9 mouse cellular contexts compared by ENCODE assay signal in the genomic region with DNA sequence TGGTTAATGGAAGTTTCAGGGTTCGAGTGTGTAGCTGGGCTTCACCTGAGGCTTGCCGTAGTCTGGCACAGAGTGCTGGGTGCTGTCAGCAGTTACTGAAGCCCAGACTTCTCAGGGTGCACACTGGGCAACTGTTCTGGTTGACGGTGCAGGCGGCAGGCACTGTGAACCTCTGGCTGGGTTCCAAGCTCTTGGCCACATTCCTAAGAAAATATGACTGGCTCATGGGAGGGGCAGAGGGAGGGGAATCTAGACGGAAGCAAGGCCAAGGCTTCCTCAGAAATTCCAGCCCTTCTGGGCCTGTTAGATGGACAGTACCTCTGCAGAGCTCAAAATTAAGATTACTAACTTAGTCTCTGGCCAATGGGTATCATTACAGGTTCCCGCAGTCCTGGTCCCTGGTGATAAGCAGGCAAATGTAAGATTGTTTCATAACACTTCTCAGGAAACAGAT. TPM values are rescaled to one million over a fixed set of nuclear protein-coding genes. Genes with fewer than 3 reads are reported as not detected.
DNase-seq lines count a peak whose midpoint lies in the region; ATAC-seq and TF ChIP-seq lines count a peak whose summit lies in the region.
"Had no signal": no experiment of that assay in that cellular context is flagged by ENCODE, and none has a peak within 500 bp of the region (broad histone marks: within the 10 kb centered on the region; RNA-seq: fewer than 3 reads in every experiment).

No protein-coding gene starts in this region.

- H3K9me3 ChIP-seq in heart, embryonic 11.5 days (replicated peaks; ENCODE audit: control insufficient read depth, low read length), result no peaks in the 10 kb centered on the region
- H3K9me3 ChIP-seq in kidney, embryonic 16.5 days (ENCODE audit: low read length), result no peaks in the 10 kb centered on the region
- H3K9me3 ChIP-seq: hindbrain, embryonic 15.5 days had no signal

- peak; percentile 59 for ATAC-seq in Patski
- peak; percentile 55 for ATAC-seq in heart, embryonic 11.5 days (replicated peaks; ENCODE audit: insufficient number of reproducible peaks, low FRiP score, low TSS enrichment)
- ATAC-seq in kidney, embryonic 16.5 days (ENCODE audit: low FRiP score, low TSS enrichment), result peak; percentile 89

- H3K27ac ChIP-seq in heart, embryonic 11.5 days (ENCODE audit: low read depth, low read length), result peak overlapping the region; percentile 73
- peak overlapping the region; percentile 56; the same call in 1 of the 2 replicates for H3K27ac ChIP-seq in kidney, embryonic 16.5 days (ENCODE audit: low read length)
- H3K27ac ChIP-seq: hindbrain, embryonic 15.5 days had no signal

- H3K4me2 ChIP-seq in heart, embryonic 11.5 days, result peak overlapping the region; percentile 39
- H3K4me2 ChIP-seq in kidney, embryonic 16.5 days (replicated peaks; ENCODE audit: low read depth, low read length), result no peak overlapping the region
- H3K4me2 ChIP-seq: hindbrain, embryonic 15.5 days had no signal

- no peaks in the 10 kb centered on the region for H3K36me3 ChIP-seq in heart, embryonic 11.5 days (ENCODE audit: control insufficient read depth, insufficient read depth, low read length)
- H3K36me3 ChIP-seq in kidney, embryonic 16.5 days (ENCODE audit: insufficient read depth, low read length), result no peaks in the 10 kb centered on the region
- H3K36me3 ChIP-seq: hindbrain, embryonic 15.5 days had no signal

- 28% methylated on average over 6 of the region's 6 CpGs for WGBS in heart, embryonic 11.5 days (ENCODE audit: insufficient replicate concordance)
- WGBS in kidney, embryonic 16.5 days, result 30% methylated on average over 6 of the region's 6 CpGs

- peaks cover 50% of the 10 kb centered on the region for H3K4me1 ChIP-seq in heart, embryonic 11.5 days (ENCODE audit: control insufficient read depth, insufficient read depth, low read length)
- peaks cover 30% of the 10 kb centered on the region for H3K4me1 ChIP-seq in kidney, embryonic 16.5 days (ENCODE audit: insufficient read depth, low read length)

- POLR2A ChIA-PET in Patski (lab: Charles Lee), result interaction anchor here (1.2 kb wide), 1 partner anchor 8 kb away, joined by 4 read pairs; no protein-coding TSS in a partner anchor

- 0 out of 2 replicates have a peak overlapping the region, but pooled peaks have one; percentile 28 for H3K9ac ChIP-seq in heart, embryonic 11.5 days (ENCODE audit: low read depth, low read length)
- no peak overlapping the region for H3K9ac ChIP-seq in kidney, embryonic 16.5 days (replicated peaks; ENCODE audit: low read length)
- H3K9ac ChIP-seq: hindbrain, embryonic 15.5 days had no signal

- H3K27me3 ChIP-seq in Patski, result no peaks in the 10 kb centered on the region
- H3K27me3 ChIP-seq in heart, embryonic 11.5 days (ENCODE audit: control insufficient read depth, insufficient read depth, low read length), result no peaks in the 10 kb centered on the region
- H3K27me3 ChIP-seq in kidney, embryonic 16.5 days (ENCODE audit: insufficient read depth, low read length), result no peaks in the 10 kb centered on the region
- H3K27me3 ChIP-seq: hindbrain, embryonic 15.5 days had no signal

- no peak for TF ChIP-seq CTCF in Patski (IDR thresholded peaks at IDR 0.05)

- peak; percentile 43 for DNase-seq in embryo, embryonic 11 days
- DNase-seq in embryo, embryonic 9.5 days (ENCODE audit: extremely low spot score), result no peak
- DNase-seq in Patski (ENCODE audit: low read depth, low spot score), result peak; percentile 94
- peak; percentile 77 to 83 for DNase-seq in cerebellum, postnatal 36 days
- DNase-seq in lung, postnatal 25 days (ENCODE audit: low spot score), result peak; percentile 93
- peak; percentile 67 for DNase-seq in yolk sac, embryonic 10.5 days (ENCODE audit: low spot score)

- CTCF ChIA-PET in Patski (lab: Charles Lee), result interaction anchor here (1.3 to 1.9 kb wide), 2 partner anchors 8 to 14 kb away, joined by 5 to 6 read pairs; a partner anchor contains a TSS

- in situ Hi-C loops in Patski (cut with MboI; ENCODE audit: low pct_unique_long_range_greater_than_20kb), result no loop called here

- no peak overlapping the region for H3K4me3 ChIP-seq in heart, embryonic 11.5 days (ENCODE audit: low read depth, low read length)
- no peak overlapping the region for H3K4me3 ChIP-seq in kidney, embryonic 16.5 days (ENCODE audit: low read length)
- H3K4me3 ChIP-seq: hindbrain, embryonic 15.5 days had no signal

RNA-seq across cellular contexts. Expression of a gene that starts 13.6 kb away (rescaled TPM):
- 45.4 TPM for polyA plus RNA-seq in Patski (2021)
- polyA plus RNA-seq in heart, embryonic 11.5 days (2014; fragmentation: Nextera tagmentation; extraction: Ambion mirVana), result 9.1 and 9.8 TPM in 2 replicates
- 13.3 and 13.6 TPM in 2 replicates for polyA plus RNA-seq in kidney, embryonic 16.5 days (2015; fragmentation: Nextera tagmentation; extraction: Ambion mirVana)
